Comparison of ENCODE assay signal across 8 mouse cellular contexts in genomic region chr1:135430669-135431017, GRCm38 (mm10). TPM values are rescaled to one million over a fixed set of nuclear protein-coding genes. Genes with fewer than 3 reads are reported as not detected.
DNase-seq lines count a peak whose midpoint lies in the region; ATAC-seq and TF ChIP-seq lines count a peak whose summit lies in the region.

No protein-coding gene starts in this region.

- no peaks in the 10 kb centered on the region for H3K27me3 ChIP-seq in heart, embryonic 10.5 days (ENCODE audit: insufficient read depth, poor library complexity, severe bottlenecking)
- no peaks in the 10 kb centered on the region for H3K27me3 ChIP-seq in E14TG2a.4 (ENCODE audit: insufficient read depth, low read length)
- no peaks in the 10 kb centered on the region for H3K27me3 ChIP-seq in forebrain, embryonic 15.5 days
- H3K27me3 ChIP-seq in liver, postnatal 0 days (ENCODE audit: insufficient read depth, low read length), result no peaks in the 10 kb centered on the region

- peaks cover 20% of the 10 kb centered on the region for H3K36me3 ChIP-seq in heart, embryonic 10.5 days
- H3K36me3 ChIP-seq in E14TG2a.4 (ENCODE audit: insufficient read depth, low read length), result peaks cover 19% of the 10 kb centered on the region
- H3K36me3 ChIP-seq in forebrain, embryonic 15.5 days, result peaks cover 7% of the 10 kb centered on the region; the same call in 1 of the 2 replicates
- H3K36me3 ChIP-seq in liver, postnatal 0 days (replicated peaks; ENCODE audit: insufficient read depth, low read length), result no peaks in the 10 kb centered on the region; the same call in none of the 2 replicates

- H3K9me3 ChIP-seq in heart, embryonic 10.5 days, result no peaks in the 10 kb centered on the region
- no peaks in the 10 kb centered on the region for H3K9me3 ChIP-seq in E14TG2a.4 (ENCODE audit: low read length)
- no peaks in the 10 kb centered on the region for H3K9me3 ChIP-seq in forebrain, embryonic 15.5 days
- no peaks in the 10 kb centered on the region for H3K9me3 ChIP-seq in liver, postnatal 0 days (ENCODE audit: low read length)

- H3K9ac ChIP-seq in forebrain, embryonic 15.5 days (replicated peaks), result peak overlapping the region; percentile 96
- H3K9ac ChIP-seq in liver, postnatal 0 days (replicated peaks), result peak overlapping the region; percentile 89

- TF ChIP-seq CTCF in E14TG2a.4 (conservative IDR thresholded peaks at IDR 0.05; ENCODE audit: low read length), result no peak
- TF ChIP-seq CTCF in liver, postnatal 0 days (IDR thresholded peaks at IDR 0.05; ENCODE audit: low read depth), result no peak

- no peak for TF ChIP-seq EP300 in liver, postnatal 0 days (IDR thresholded peaks at IDR 0.05; ENCODE audit: low read depth)

- DNase-seq in heart, embryonic 10.5 days (ENCODE audit: low spot score), result no peak
- DNase-seq in heart, postnatal 4 days, result no peak
- no peak for DNase-seq in liver, postnatal 0 days
- DNase-seq in adrenal gland, adult 8-10 months, result no peak
- DNase-seq in Muller cell, postnatal 12 days (ENCODE audit: inconsistent ontology term), result no peak
- no peak for DNase-seq in spleen, postnatal 4 days (ENCODE audit: low spot score in 2 of 2)

- WGBS in heart, embryonic 10.5 days, result 3% methylated on average over 14 of the region's 14 CpGs
- under 1% methylated on average over 14 of the region's 14 CpGs for WGBS in forebrain, embryonic 15.5 days
- 3% methylated on average over 14 of the region's 14 CpGs for WGBS in liver, postnatal 0 days (ENCODE audit: insufficient replicate concordance)

- peaks cover 42% of the 10 kb centered on the region for H3K4me1 ChIP-seq in heart, embryonic 10.5 days
- H3K4me1 ChIP-seq in E14TG2a.4 (replicated peaks; ENCODE audit: low read depth, low read length), result peaks cover 27% of the 10 kb centered on the region
- peaks cover 37% of the 10 kb centered on the region for H3K4me1 ChIP-seq in forebrain, embryonic 15.5 days
- H3K4me1 ChIP-seq in liver, postnatal 0 days (ENCODE audit: insufficient read depth), result peaks cover 25% of the 10 kb centered on the region

- H3K4me2 ChIP-seq in forebrain, embryonic 15.5 days (replicated peaks), result peak overlapping the region; percentile 71
- peak overlapping the region; percentile 86 for H3K4me2 ChIP-seq in liver, postnatal 0 days (ENCODE audit: low read depth, low read length)

- ATAC-seq in forebrain, embryonic 15.5 days (replicated peaks), result peak; percentile 75
- ATAC-seq in liver, postnatal 0 days, result peak; percentile 62

- peak overlapping the region; percentile 97 for H3K27ac ChIP-seq in heart, embryonic 10.5 days
- H3K27ac ChIP-seq in forebrain, embryonic 15.5 days (replicated peaks), result peak overlapping the region; percentile 93
- H3K27ac ChIP-seq in liver, postnatal 0 days (ENCODE audit: low read depth), result no peak overlapping the region

- peak overlapping the region; percentile 94 for H3K4me3 ChIP-seq in heart, embryonic 10.5 days
- H3K4me3 ChIP-seq in E14TG2a.4 (replicated peaks; ENCODE audit: low read length), result peak overlapping the region; percentile 98
- peak overlapping the region; percentile 94 for H3K4me3 ChIP-seq in forebrain, embryonic 15.5 days
- H3K4me3 ChIP-seq in liver, postnatal 0 days (ENCODE audit: low read depth, low read length), result peak overlapping the region; percentile 97

RNA-seq across cellular contexts. Expression of gene Ipo9, which starts 0.3 kb away (rescaled TPM):
- 118 and 134 TPM in 2 replicates for polyA plus RNA-seq in heart, embryonic 10.5 days (2016; fragmentation: Nextera tagmentation; extraction: Ambion mirVana)
- total RNA-seq in heart, postnatal 4 days (2021), result 100 to 1,000 TPM in 1 of 2 experiments, 10 to 100 TPM in 1; 95.5 to 116 TPM
- polyA plus RNA-seq in forebrain, embryonic 15.5 days (2015; fragmentation: Nextera tagmentation; extraction: Ambion mirVana), result 139 and 148 TPM in 2 replicates
- 10.2 and 12.1 TPM in 2 replicates for polyA plus RNA-seq in liver, postnatal 0 days (2015; fragmentation: Nextera tagmentation; extraction: Ambion mirVana)
- 100 to 1,000 TPM in 2 of 4 experiments, 10 to 100 TPM in 2; 71.1 to 104 (median 90.1) TPM for total RNA-seq in adrenal gland, adult 8-10 months (2022)

RNA-seq across cellular contexts. Expression of gene Shisa4, which starts 55.6 kb away (rescaled TPM):
- 33.1 and 39.6 TPM in 2 replicates for polyA plus RNA-seq in heart, embryonic 10.5 days (2016; fragmentation: Nextera tagmentation; extraction: Ambion mirVana)
- 10 to 100 TPM; 14.2 to 14.4 TPM for total RNA-seq in heart, postnatal 4 days (2021)
- polyA plus RNA-seq in forebrain, embryonic 15.5 days (2015; fragmentation: Nextera tagmentation; extraction: Ambion mirVana), result 94.3 and 104 TPM in 2 replicates
- polyA plus RNA-seq in liver, postnatal 0 days (2015; fragmentation: Nextera tagmentation; extraction: Ambion mirVana), result 1.5 and 1.8 TPM in 2 replicates
- 10 to 100 TPM in 1 of 4 experiments, 1 to 10 TPM in 3; 5.9 to 16.3 (median 8.5) TPM for total RNA-seq in adrenal gland, adult 8-10 months (2022)

Comparison
In these comparisons a context has a peak if more than half of its experiments do, and no peak if none do; other contexts are left out.
1. RNA of gene Shisa4, which starts 55.6 kb away (polyA plus RNA-seq): 94.3 to 104 TPM in forebrain, embryonic 15.5 days and 33.1 to 39.6 TPM in heart, embryonic 10.5 days; 1.5 to 1.8 TPM in liver, postnatal 0 days; every median in the first group is over 10 times any median in the second.
2. Peak in every context shown above with its lines, with median percentiles within 50 percentile points of each other: H3K4me3 ChIP-seq.